Mouse (Mus musculus) brain, embryonic 14.5 days (tissue): Measurements from ENCODE around the gene Gm49383.

Experiments used
- CTCF ChIP-seq: fragments of 200-500 bp; IDR thresholded peaks from 2 replicates; pipeline ENCODE4 v1.5.1; 2012; ENCODE audit warnings: inconsistent platforms, mild to moderate bottlenecking, moderate library complexity, borderline replicate concordance; ENCODE audit not compliant: insufficient read depth, insufficient read length; ENCODE audit errors: extremely low read depth
- POLR2A ChIP-seq: fragments of 200-500 bp; IDR thresholded peaks from 2 replicates; pipeline ENCODE4 v1.6.1; 2012; ENCODE audit warnings: mild to moderate bottlenecking, inconsistent platforms, borderline replicate concordance; ENCODE audit not compliant: poor library complexity, insufficient read depth, insufficient read length, severe bottlenecking; ENCODE audit errors: extremely low read depth

DNA sequence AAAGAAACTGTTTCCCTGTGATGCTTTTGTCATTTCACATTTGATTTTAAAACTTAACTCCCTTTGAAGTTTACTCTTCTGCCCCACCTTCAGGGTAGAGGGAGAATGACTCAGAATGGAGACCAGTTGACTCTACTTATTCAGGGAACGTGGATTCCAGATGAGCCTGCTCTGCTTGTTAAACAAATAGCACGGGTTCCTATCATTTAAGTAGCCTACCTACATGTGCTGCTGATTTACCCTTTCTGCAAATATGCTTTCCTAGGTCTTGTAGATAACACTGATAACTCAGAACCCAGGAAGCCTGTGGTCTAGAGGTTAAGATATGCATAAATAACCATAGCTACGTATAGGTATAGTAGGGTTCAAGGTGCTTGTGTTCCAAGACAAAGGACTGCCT lies 32.0 kb downstream of the Gm49383 start:
- no peak for TF ChIP-seq CTCF
- TF ChIP-seq POLR2A: no peak
